Mouse (Mus musculus) neural tube, embryonic 14.5 days (tissue): ENCODE data around the gene Tead2. TPM values are rescaled to one million over a fixed set of nuclear protein-coding genes. Genes with fewer than 3 reads are reported as not detected.

Experiments used
- ATAC-seq: fragments of 200-750 bp; cut with Nextera tagmentation; 2 replicates; pipeline ENCODE4 v1.8.0; 2017; ENCODE audit warnings: low read depth, mild to moderate bottlenecking, moderate TSS enrichment, moderate library complexity
- H3K27ac ChIP-seq: fragments of 300-500 bp; sonication (generic); 2 replicates; pipeline ENCODE4 v1.5.1; 2014; ENCODE audit warnings: low read depth, mild to moderate bottlenecking, control low read depth, low read length, moderate library complexity, mixed read lengths
- H3K27me3 ChIP-seq: fragments of 300-500 bp; sonication (generic); 2 replicates; pipeline ENCODE4 v1.6.1; 2014; ENCODE audit warnings: low read length; ENCODE audit not compliant: control insufficient read depth, insufficient read depth
- H3K36me3 ChIP-seq: fragments of 300-500 bp; sonication (generic); 2 replicates; pipeline ENCODE4 v1.6.1; 2014; ENCODE audit warnings: low read length, mixed read lengths; ENCODE audit not compliant: control insufficient read depth, insufficient read depth
- H3K4me1 ChIP-seq: fragments of 300-500 bp; sonication (generic); 2 replicates; pipeline ENCODE4 v1.6.1; 2014; ENCODE audit warnings: low read length; ENCODE audit not compliant: control insufficient read depth, insufficient read depth
- H3K4me2 ChIP-seq: fragments of 300-500 bp; sonication (generic); 2 replicates; pipeline ENCODE4 v1.6.1; 2014; ENCODE audit warnings: mild to moderate bottlenecking, low read depth, low read length, control low read depth
- H3K4me3 ChIP-seq: fragments of 300-500 bp; sonication (generic); 2 replicates; pipeline ENCODE4 v1.5.1; 2014; ENCODE audit warnings: low read depth, low read length, control low read depth, mixed read lengths
- H3K9ac ChIP-seq: fragments of 300-500 bp; sonication (generic); replicated peaks from 2 replicates; pipeline ENCODE4 v1.6.1; 2014; ENCODE audit warnings: low read depth, mild to moderate bottlenecking, control low read depth, low read length, mixed read lengths
- H3K9me3 ChIP-seq: fragments of 300-500 bp; sonication (generic); 2 replicates; pipeline ENCODE4 v1.6.1; 2016; ENCODE audit warnings: low read length; ENCODE audit not compliant: control insufficient read depth
- WGBS: fragments of 180-500 bp; shearing (Covaris S2); extraction: QIAGEN DNeasy Blood & Tissue Kit; methylation state at CpG from one replicate; pipeline ENCODE4 v1.1.7; 2014; 5-methylcytosine and 5-hydroxymethylcytosine counted together
- polyA plus RNA-seq: library from polyadenylated mRNA; unstranded; fragments of >200 nt; fragmentation: Nextera tagmentation; extraction: Ambion mirVana; gene quantifications from 2 replicates; pipeline ENCODE4 v1.2.1, GENCODE M21; 2014

The Tead2 gene
- polyA plus RNA-seq, 1 experiment from 2014 or later = 24.5 TPM

- peaks cover 49% of the 10 kb centered on the region for H3K27me3 ChIP-seq
- ATAC-seq = no peak
- H3K9ac ChIP-seq = no peak overlapping the region
- H3K27ac ChIP-seq = no peak overlapping the region
- 3% methylated on average over 13 of the region's 13 CpGs for whole genome bisulfite sequencing
- no peaks in the 10 kb centered on the region for H3K4me1 ChIP-seq
- no peak overlapping the region for H3K4me2 ChIP-seq
- H3K4me3 ChIP-seq = no peak overlapping the region
- H3K9me3 ChIP-seq = no peaks in the 10 kb centered on the region
- H3K36me3 ChIP-seq = no peaks in the 10 kb centered on the region
These were observed 40.2 kb upstream of the Tead2 start for GRCm38 (mm10) chr7:45175398-45175797.

DNA sequence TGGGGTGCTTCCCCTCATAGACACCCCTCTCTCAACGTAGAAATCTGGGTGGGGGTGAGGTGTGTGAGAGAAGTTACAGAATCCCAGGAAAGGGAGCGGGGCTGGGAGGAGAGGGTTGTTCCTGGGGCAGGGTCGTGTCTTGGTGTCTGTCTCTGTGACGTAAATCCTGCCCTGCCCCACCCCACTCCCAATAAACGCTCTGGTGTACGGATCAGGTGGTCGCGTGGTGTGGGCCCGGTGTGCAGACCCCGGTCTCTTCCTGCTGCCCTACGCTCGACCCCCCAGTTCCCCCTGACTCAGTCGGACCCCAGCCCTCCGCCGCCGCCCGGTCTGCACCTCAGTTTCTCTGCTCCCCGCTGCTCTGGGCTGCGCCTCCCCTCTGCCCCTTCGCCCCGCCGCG lies 39.6 kb upstream of the Tead2 start:
- no peak overlapping the region for H3K9ac ChIP-seq
- WGBS = 2% methylated on average over 22 of the region's 23 CpGs

GRCm38 (mm10) chr7:45176356-45176755 lies 39.2 kb upstream of the Tead2 start:
- no peak for ATAC-seq
- Histone ChIP-seq H3K27me3 (peaks cover 58% of the 10 kb centered on the region), H3K4me1 (no peaks in the 10 kb centered on the region), H3K4me3 (no peak overlapping the region; the same call in 1 of the 2 replicates), H3K27ac (no peak overlapping the region), H3K9me3 (no peaks in the 10 kb centered on the region), H3K36me3 (no peaks in the 10 kb centered on the region), H3K9ac (no peak overlapping the region), H3K4me2 (peak overlapping the region; percentile 16; the same call in 1 of the 2 replicates)
- 2% methylated on average over 30 of the region's 31 CpGs for WGBS

More for the DNA sequence above, 39.6 kb upstream of the Tead2 start:
- H3K27ac ChIP-seq = no peak overlapping the region
- H3K27me3 ChIP-seq = peaks cover 54% of the 10 kb centered on the region
- no peaks in the 10 kb centered on the region for H3K36me3 ChIP-seq
- H3K4me1 ChIP-seq = no peaks in the 10 kb centered on the region
- no peaks in the 10 kb centered on the region for H3K9me3 ChIP-seq
- peak overlapping the region; percentile 16; the same call in 1 of the 2 replicates for H3K4me2 ChIP-seq
- ATAC-seq = no peak
- H3K4me3 ChIP-seq = no peak overlapping the region; the same call in 1 of the 2 replicates

DNA sequence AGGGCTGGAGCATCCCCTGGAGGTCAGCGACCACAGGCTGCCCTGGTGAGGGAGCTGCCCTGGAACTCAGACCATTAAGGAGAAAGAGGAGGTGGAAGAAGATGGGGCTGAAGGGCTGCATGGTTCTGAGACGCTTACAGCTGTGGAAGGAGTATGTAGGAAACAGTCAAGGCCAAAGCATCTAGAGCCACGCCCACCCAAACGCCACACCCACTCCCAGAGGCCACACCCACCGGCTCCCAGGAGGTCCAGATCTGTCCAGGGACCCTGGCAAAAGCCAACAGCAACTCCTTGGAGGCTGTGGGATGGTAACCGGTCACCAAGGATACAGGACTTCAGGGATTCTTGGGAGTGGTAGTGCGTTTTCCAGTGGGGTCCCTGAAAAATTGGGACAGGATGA lies 37.0 kb upstream of the Tead2 start:
- H3K4me1 ChIP-seq = no peaks in the 10 kb centered on the region
- H3K9ac ChIP-seq = no peak overlapping the region
- no peak for ATAC-seq
- WGBS = 25% methylated on average over 7 of the region's 7 CpGs
- no peaks in the 10 kb centered on the region for H3K36me3 ChIP-seq
- H3K9me3 ChIP-seq = no peaks in the 10 kb centered on the region
- no peak overlapping the region for H3K4me3 ChIP-seq
- H3K27me3 ChIP-seq = peaks cover 76% of the 10 kb centered on the region
- H3K4me2 ChIP-seq = no peak overlapping the region
- no peak overlapping the region for H3K27ac ChIP-seq

- 25% methylated on average over 7 of the region's 7 CpGs for WGBS
- Histone ChIP-seq H3K4me1 (no peaks in the 10 kb centered on the region), H3K27me3 (peaks cover 77% of the 10 kb centered on the region), H3K36me3 (no peaks in the 10 kb centered on the region), H3K9me3 (no peaks in the 10 kb centered on the region), H3K9ac (no peak within 1 kb of the TSS), H3K4me2 (no peak within 1 kb of the TSS), H3K27ac (no peak within 1 kb of the TSS), H3K4me3 (no peak within 1 kb of the TSS)
- no peak for ATAC-seq
These were observed 36.1 kb upstream of the Tead2 start, which contains the start of gene Gfy for GRCm38 (mm10) chr7:45179469-45179868. Gene Gfy (minus strand): TSS chr7:45179569.

- no peaks in the 10 kb centered on the region for H3K36me3 ChIP-seq
- no peaks in the 10 kb centered on the region for H3K4me1 ChIP-seq
- ATAC-seq = no peak
- peaks cover 72% of the 10 kb centered on the region for H3K27me3 ChIP-seq
- peak within 1 kb of the TSS; percentile 5; the same call in 1 of the 2 replicates for H3K4me3 ChIP-seq
- H3K27ac ChIP-seq = no peak within 1 kb of the TSS
- no peak within 1 kb of the TSS for H3K9ac ChIP-seq
- peak within 1 kb of the TSS; percentile 39 for H3K4me2 ChIP-seq
- H3K9me3 ChIP-seq = no peaks in the 10 kb centered on the region
- WGBS = 14% methylated on average over 20 of the region's 20 CpGs
These were observed 34.6 kb upstream of the Tead2 start, which contains the start of gene Pth2 for GRCm38 (mm10) chr7:45180896-45181477. Gene Pth2 (plus strand): TSS chr7:45180995.

DNA sequence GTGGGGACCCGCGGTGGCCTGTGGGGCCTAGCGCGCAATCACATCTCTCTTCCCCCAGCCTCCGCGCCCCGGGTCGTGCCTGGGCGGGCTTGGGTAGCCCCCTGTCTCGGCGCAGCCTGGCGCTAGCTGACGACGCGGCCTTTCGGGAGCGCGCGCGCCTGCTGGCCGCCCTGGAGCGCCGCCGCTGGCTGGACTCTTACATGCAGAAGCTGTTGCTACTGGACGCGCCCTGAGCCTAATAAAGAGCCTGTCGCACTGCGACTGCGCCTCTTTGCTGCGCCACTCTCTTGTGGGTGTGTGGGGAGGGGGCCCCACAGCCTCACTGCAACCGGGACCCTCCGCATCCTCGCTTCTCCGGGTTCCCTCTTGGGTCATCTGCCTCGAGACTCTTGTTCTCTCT lies 34.0 kb upstream of the Tead2 start:
- Histone ChIP-seq H3K9ac (no peak overlapping the region), H3K27me3 (peaks cover 72% of the 10 kb centered on the region)
- WGBS = 3% methylated on average over 34 of the region's 35 CpGs

DNA sequence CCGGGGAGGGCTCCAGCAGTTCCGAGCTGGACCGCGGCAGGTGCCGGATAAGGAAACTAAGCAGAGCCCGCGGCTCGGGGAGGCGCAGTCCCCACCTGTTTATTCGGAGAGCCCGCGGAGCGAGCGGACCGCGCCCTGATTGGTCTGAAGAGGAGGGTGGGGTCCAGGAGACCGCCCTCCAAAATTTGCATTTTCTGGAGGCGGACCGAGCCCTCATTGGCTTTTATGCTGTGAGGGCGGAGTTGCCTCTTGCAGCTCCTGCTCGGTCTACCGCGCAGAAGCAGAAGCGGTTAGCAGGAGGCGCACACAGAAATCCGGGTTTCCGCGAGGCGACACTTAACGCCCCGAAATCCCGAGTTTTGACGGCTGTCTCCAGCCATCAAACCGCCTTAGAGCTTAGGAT lies 33.4 kb upstream of the Tead2 start:
- Histone ChIP-seq H3K4me2 (peak overlapping the region; percentile 39), H3K9ac (no peak overlapping the region), H3K27ac (no peak overlapping the region), H3K4me1 (no peaks in the 10 kb centered on the region), H3K9me3 (no peaks in the 10 kb centered on the region), H3K36me3 (no peaks in the 10 kb centered on the region), H3K4me3 (peak overlapping the region; percentile 12), H3K27me3 (peaks cover 69% of the 10 kb centered on the region)
- peak; percentile 89 for ATAC-seq
- under 1% methylated on average over 34 of the region's 34 CpGs for WGBS

More for the DNA sequence above, 34.0 kb upstream of the Tead2 start:
- no peaks in the 10 kb centered on the region for H3K4me1 ChIP-seq
- H3K27ac ChIP-seq = no peak overlapping the region
- H3K4me3 ChIP-seq = peak overlapping the region; percentile 5; the same call in 1 of the 2 replicates
- no peak for ATAC-seq
- H3K4me2 ChIP-seq = peak overlapping the region; percentile 39
- no peaks in the 10 kb centered on the region for H3K9me3 ChIP-seq
- H3K36me3 ChIP-seq = no peaks in the 10 kb centered on the region

DNA sequence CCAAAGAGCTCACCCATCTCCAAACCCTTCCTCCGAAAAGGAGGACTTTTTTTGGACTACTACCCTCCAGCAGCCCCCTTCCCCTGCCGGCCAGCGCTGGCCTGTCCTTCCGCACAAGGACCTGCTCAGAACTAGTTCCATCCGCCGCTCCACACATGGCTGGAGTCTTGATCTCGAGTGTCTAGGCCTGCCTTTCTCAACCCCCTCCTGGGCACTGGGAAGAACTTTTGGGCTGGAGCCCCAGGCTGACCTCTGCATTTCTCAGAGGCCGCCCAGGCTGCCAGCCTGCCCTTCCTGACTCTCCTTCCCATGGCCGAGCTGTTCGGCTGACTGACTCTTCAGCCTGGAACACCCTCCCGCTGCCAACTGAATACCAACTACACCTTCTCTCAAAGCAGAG lies 32.9 kb upstream of the Tead2 start:
- ATAC-seq = 0 out of 2 replicates have a peak, but pooled peaks have one; percentile 2

More for the DNA sequence above, 32.9 kb upstream of the Tead2 start:
- 19% methylated on average over 11 of the region's 11 CpGs for WGBS
- no peaks in the 10 kb centered on the region for H3K36me3 ChIP-seq
- peak overlapping the region; percentile 12 for H3K4me3 ChIP-seq
- H3K27ac ChIP-seq = no peak overlapping the region
- peak overlapping the region; percentile 39 for H3K4me2 ChIP-seq
- H3K9me3 ChIP-seq = no peaks in the 10 kb centered on the region
- no peaks in the 10 kb centered on the region for H3K4me1 ChIP-seq
- H3K9ac ChIP-seq = no peak overlapping the region
- peaks cover 66% of the 10 kb centered on the region for H3K27me3 ChIP-seq
